Mouse (Mus musculus) stomach, postnatal 0 days (tissue): ENCODE results near the gene Ptprg. TPM values are rescaled to one million over a fixed set of nuclear protein-coding genes. Genes with fewer than 3 reads are reported as not detected.
"Not testable (repeated sequence)": the region's sequence is repeated elsewhere in the genome, so short reads cannot be mapped to it uniquely, and the experiment has no call there.

Experiments
- ATAC-seq: fragments of 200-750 bp; cut with Nextera tagmentation; 2 replicates; pipeline ENCODE4 v1.8.0; 2017; ENCODE audit not compliant: low FRiP score, low TSS enrichment
- DNase-seq: peaks from one replicate; pipeline ENCODE4 v3.0.0-alpha.2; 2016; ENCODE audit warnings: low spot score
- H3K27ac ChIP-seq: fragments of 300-500 bp; sonication (generic); replicated peaks from 2 replicates; pipeline ENCODE4 v1.5.1; 2014; ENCODE audit warnings: mild to moderate bottlenecking, control low read depth
- H3K27me3 ChIP-seq: fragments of 300-500 bp; sonication (generic); 2 replicates; pipeline ENCODE4 v1.6.1; 2014; ENCODE audit warnings: low read length; ENCODE audit not compliant: control insufficient read depth, insufficient read depth
- H3K36me3 ChIP-seq: fragments of 300-500 bp; sonication (generic); 2 replicates; pipeline ENCODE4 v1.6.1; 2014; ENCODE audit warnings: low read length, mixed read lengths; ENCODE audit not compliant: control insufficient read depth, insufficient read depth
- H3K4me1 ChIP-seq: fragments of 300-500 bp; sonication (generic); replicated peaks from 2 replicates; pipeline ENCODE4 v1.6.1; 2014; ENCODE audit warnings: antibody characterized with exemption; ENCODE audit not compliant: control insufficient read depth, insufficient read depth
- H3K4me2 ChIP-seq: fragments of 300-500 bp; sonication (generic); replicated peaks from 2 replicates; pipeline ENCODE4 v1.6.1; 2014; ENCODE audit warnings: low read depth, mild to moderate bottlenecking, control low read depth, moderate library complexity
- H3K4me3 ChIP-seq: fragments of 300-500 bp; sonication (generic); 2 replicates; pipeline ENCODE4 v1.5.1; 2014; ENCODE audit warnings: low read depth, low read length, control low read depth
- H3K9ac ChIP-seq: fragments of 300-500 bp; sonication (generic); 2 replicates; pipeline ENCODE4 v1.6.1; 2014; ENCODE audit warnings: mild to moderate bottlenecking, low read length, control low read depth, mixed read lengths
- H3K9me3 ChIP-seq: fragments of 300-500 bp; sonication (generic); 2 replicates; pipeline ENCODE4 v1.6.1; 2016; ENCODE audit warnings: low read length; ENCODE audit not compliant: control insufficient read depth
- CTCF ChIP-seq: IDR thresholded peaks from 2 replicates; pipeline ENCODE4 v1.5.1; 2016; ENCODE audit warnings: antibody characterized with exemption, low read depth, mild to moderate bottlenecking, moderate library complexity
- EP300 ChIP-seq: optimal IDR thresholded peaks from 2 replicates; pipeline ENCODE3; 2016; ENCODE audit warnings: antibody characterized with exemption
- WGBS: fragments of 180-500 bp; shearing (Covaris S2); extraction: QIAGEN DNeasy Blood & Tissue Kit; methylation state at CpG from one replicate; pipeline ENCODE4 v1.1.7; 2014; 5-methylcytosine and 5-hydroxymethylcytosine counted together
- polyA plus RNA-seq: library from polyadenylated mRNA; unstranded; fragments of >200 nt; fragmentation: Nextera tagmentation; extraction: Ambion mirVana; gene quantifications from 2 replicates; pipeline ENCODE4 v1.2.1, GENCODE M21; 2015

The Ptprg gene
- polyA plus RNA-seq, 1 experiment from 2014 or later: 6.2 TPM

DNA sequence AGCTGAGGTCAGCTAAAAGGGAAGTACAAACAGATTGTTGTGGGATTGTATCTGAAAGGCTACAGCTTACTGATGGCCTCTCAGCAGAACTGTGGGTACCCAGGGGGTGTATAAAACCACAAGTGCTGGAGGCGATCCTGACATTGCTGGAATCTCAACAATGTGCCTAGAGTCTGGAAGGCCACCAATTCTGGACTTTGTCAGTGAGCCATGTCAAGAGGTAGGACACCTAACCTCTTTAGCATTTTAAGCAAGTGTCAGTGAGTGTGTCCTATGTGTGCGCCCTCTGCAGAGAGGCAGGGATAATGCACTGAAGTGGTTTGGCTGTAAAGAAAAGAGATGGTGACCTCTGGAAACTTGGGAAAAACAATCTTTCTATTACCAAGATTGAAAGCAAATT, 504.5 kb downstream of the Ptprg start:
- H3K27ac ChIP-seq: no peak overlapping the region
- no peak for ATAC-seq
- TF ChIP-seq EP300 (no peak), CTCF (peak; percentile 53)
- no peak overlapping the region for H3K4me3 ChIP-seq
- no peaks in the 10 kb centered on the region for H3K27me3 ChIP-seq
- no peaks in the 10 kb centered on the region for H3K36me3 ChIP-seq
- no peaks in the 10 kb centered on the region for H3K4me1 ChIP-seq
- H3K9me3 ChIP-seq: no peaks in the 10 kb centered on the region
- no peak overlapping the region for H3K4me2 ChIP-seq
- DNase-seq: no peak
- WGBS: 80% methylated on average over 2 of the region's 2 CpGs
- no peak overlapping the region for H3K9ac ChIP-seq

- Histone ChIP-seq H3K4me1 (no peaks in the 10 kb centered on the region), H3K4me2 (no peak overlapping the region), H3K4me3 (no peak overlapping the region), H3K9ac (no peak overlapping the region), H3K9me3 (no peaks in the 10 kb centered on the region), H3K36me3 (no peaks in the 10 kb centered on the region), H3K27ac (no peak overlapping the region), H3K27me3 (no peaks in the 10 kb centered on the region)
- no peak for TF ChIP-seq EP300
- no peak for TF ChIP-seq CTCF
- ATAC-seq (no peak), DNase-seq (no peak)
- WGBS: 81% methylated on average over 7 of the region's 7 CpGs
Observed at GRCm38 (mm10) chr14:12059149-12059548, 505.8 kb downstream of the Ptprg start.

DNA sequence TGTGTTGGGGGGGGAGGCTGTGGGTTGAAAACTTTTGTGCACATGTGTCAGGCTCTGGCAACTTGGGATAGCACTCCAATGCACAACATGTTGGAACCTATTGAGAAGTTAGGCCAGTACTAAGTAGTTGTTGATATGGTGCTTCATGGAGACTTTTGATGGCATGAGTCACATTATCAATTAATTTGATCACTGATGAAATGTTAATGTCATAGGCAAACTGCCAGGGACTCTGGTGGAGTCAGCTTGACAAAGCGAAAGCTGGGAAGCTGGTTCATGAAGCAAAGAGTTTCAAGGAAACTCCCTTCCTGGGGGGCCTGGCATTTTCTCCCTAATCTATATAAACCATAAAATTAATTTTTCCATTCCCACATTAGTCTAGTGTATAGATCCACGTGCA, 508.0 kb downstream of the Ptprg start:
- not testable (repeated sequence) for DNase-seq, H3K4me2 ChIP-seq, H3K36me3 ChIP-seq, H3K27ac ChIP-seq, H3K4me1 ChIP-seq, H3K9me3 ChIP-seq, H3K4me3 ChIP-seq, H3K27me3 ChIP-seq, H3K9ac ChIP-seq, ATAC-seq
- 80% methylated on average over 1 of the region's 2 CpGs for WGBS

GRCm38 (mm10) chr14:12062628-12063360, 509.5 kb downstream of the Ptprg start:
- no peaks in the 10 kb centered on the region for H3K27me3 ChIP-seq
- 76% methylated on average over 7 of the region's 7 CpGs for WGBS
- no peak overlapping the region for H3K4me2 ChIP-seq
- H3K4me1 ChIP-seq: no peaks in the 10 kb centered on the region
- no peaks in the 10 kb centered on the region for H3K36me3 ChIP-seq
- no peak overlapping the region for H3K4me3 ChIP-seq
- ATAC-seq (no peak), DNase-seq (no peak)
- no peak overlapping the region for H3K9ac ChIP-seq
- H3K9me3 ChIP-seq: no peaks in the 10 kb centered on the region
- TF ChIP-seq CTCF (no peak), EP300 (no peak)
- H3K27ac ChIP-seq: no peak overlapping the region

- TF ChIP-seq EP300 (no peak), CTCF (no peak)
- Histone ChIP-seq H3K9me3 (no peaks in the 10 kb centered on the region), H3K9ac (no peak overlapping the region), H3K36me3 (no peaks in the 10 kb centered on the region), H3K4me3 (no peak overlapping the region), H3K27ac (no peak overlapping the region), H3K27me3 (no peaks in the 10 kb centered on the region), H3K4me1 (no peaks in the 10 kb centered on the region), H3K4me2 (no peak overlapping the region)
- DNase-seq: no peak
- WGBS: 75% methylated on average over 1 of the region's 1 CpGs
- no peak for ATAC-seq
Observed at GRCm38 (mm10) chr14:12065001-12065400, 511.7 kb downstream of the Ptprg start.

DNA sequence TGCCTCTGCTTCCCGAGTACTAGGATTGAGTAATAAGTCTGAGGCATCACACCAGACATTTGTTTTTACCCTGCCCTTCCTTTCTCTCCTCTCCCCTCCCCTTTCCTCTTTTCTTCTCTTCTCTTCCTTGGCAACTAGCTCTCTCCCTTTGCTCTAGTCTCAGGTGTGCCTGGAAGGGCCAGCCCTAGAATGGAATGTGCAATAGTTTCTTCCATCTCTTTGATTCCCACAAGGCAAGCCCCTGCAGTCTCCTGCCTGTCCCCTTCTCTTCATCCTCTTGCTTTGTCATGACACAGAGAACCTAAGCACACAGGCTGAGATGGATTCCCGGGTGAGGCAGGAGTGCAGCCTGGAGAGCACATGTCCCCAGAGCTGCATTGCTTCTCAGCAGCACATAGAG, 512.4 kb downstream of the Ptprg start:
- H3K4me3 ChIP-seq: no peak overlapping the region
- TF ChIP-seq CTCF: no peak
- TF ChIP-seq EP300: no peak
- 57% methylated on average over 2 of the region's 2 CpGs for WGBS

More for the DNA sequence above, 512.4 kb downstream of the Ptprg start:
- Histone ChIP-seq H3K9ac (no peak overlapping the region), H3K9me3 (no peaks in the 10 kb centered on the region), H3K4me2 (no peak overlapping the region), H3K4me1 (no peaks in the 10 kb centered on the region), H3K27me3 (no peaks in the 10 kb centered on the region), H3K36me3 (no peaks in the 10 kb centered on the region), H3K27ac (no peak overlapping the region)
- DNase-seq (no peak), ATAC-seq (no peak)
